Mouse (Mus musculus) adrenal gland, adult (tissue): ENCODE results near the gene Vpreb3.

Source experiments
- DNase-seq, 2 experiments: peaks; one replicate each; pipeline ENCODE4 v3.0.0; 2022 to 2023; ENCODE audit warnings: low spot score in 1 of 2; ENCODE audit not compliant: inconsistent age in 2 of 2

Vpreb3 gene

GRCm38 (mm10) chr10:75942736-75943477 is at the start of gene Vpreb3:
TSS of gene Vpreb3 (plus strand) at chr10:75943057.
- DNase-seq = peak in 1 of 2 experiments; percentile 42

- peak; percentile 95 to 97 for DNase-seq
Observed at GRCm38 (mm10) chr10:75893089-75893750, 49.6 kb upstream of the Vpreb3 start, which contains the start of gene Derl3. TSS of gene Derl3 (plus strand) at chr10:75893413.

- no peak for DNase-seq
Observed at GRCm38 (mm10) chr10:75894601-75895000, 48.3 kb upstream of the Vpreb3 start.

GRCm38 (mm10) chr10:75895730-75896129 is 47.1 kb upstream of the Vpreb3 start:
- no peak for DNase-seq

- no peak for DNase-seq
Observed at GRCm38 (mm10) chr10:75896208-75896607, 46.6 kb upstream of the Vpreb3 start.

GRCm38 (mm10) chr10:75897373-75897772 is 45.5 kb upstream of the Vpreb3 start:
- peak; percentile 73 to 91 for DNase-seq

GRCm38 (mm10) chr10:75898039-75898564 is 44.8 kb upstream of the Vpreb3 start:
- DNase-seq = peak; percentile 34 to 61

GRCm38 (mm10) chr10:75898846-75899245 is 44.0 kb upstream of the Vpreb3 start:
- DNase-seq = peak; percentile 85 to 90

- DNase-seq = no peak
Observed at GRCm38 (mm10) chr10:75904391-75904790, 38.5 kb upstream of the Vpreb3 start.

GRCm38 (mm10) chr10:75906882-75907281 is 36.0 kb upstream of the Vpreb3 start:
- DNase-seq = no peak

GRCm38 (mm10) chr10:75910698-75911097 is 32.2 kb upstream of the Vpreb3 start:
- DNase-seq = no peak

GRCm38 (mm10) chr10:75913013-75913589 is 29.8 kb upstream of the Vpreb3 start:
- no peak for DNase-seq

GRCm38 (mm10) chr10:75915557-75915956 is 27.3 kb upstream of the Vpreb3 start:
- no peak for DNase-seq

- no peak for DNase-seq
Observed at GRCm38 (mm10) chr10:75916840-75917239, 26.0 kb upstream of the Vpreb3 start.

- no peak for DNase-seq
Observed at GRCm38 (mm10) chr10:75919026-75919425, 23.8 kb upstream of the Vpreb3 start.

- peak; percentile 96 to 98 for DNase-seq
Observed at GRCm38 (mm10) chr10:75921026-75921725, 21.7 kb upstream of the Vpreb3 start, which contains the start of gene Smarcb1. TSS of gene Smarcb1 (minus strand) at chr10:75921617.

- DNase-seq = peak in 1 of 2 experiments; percentile 47
Observed at GRCm38 (mm10) chr10:75921726-75922560, 20.9 kb upstream of the Vpreb3 start.

GRCm38 (mm10) chr10:75924324-75924723 is 18.5 kb upstream of the Vpreb3 start:
- no peak for DNase-seq

- DNase-seq = no peak
Observed at GRCm38 (mm10) chr10:75926396-75926795, 16.5 kb upstream of the Vpreb3 start.

GRCm38 (mm10) chr10:75930304-75930703 is 12.6 kb upstream of the Vpreb3 start:
- peak; percentile 65 to 77 for DNase-seq
